Mouse (Mus musculus): ENCODE measurements around the gene Pola1. TPM values are rescaled to one million over a fixed set of nuclear protein-coding genes. Genes with fewer than 3 reads are reported as not detected.

Pola1 gene
- total RNA-seq (2021), result 1 to 10 TPM; 7.1 to 7.7 TPM

GRCm38 (mm10) chrX:93631657-93632449 lies at the start of gene Pola1:
TSS of gene Pola1 (minus strand) at chrX:93632155.
- DNase-seq (ENCODE audit: extremely low spot score in 1 of 2, low spot score in 1 of 2), result peak; percentile 49 to 56

GRCm38 (mm10) chrX:93676228-93676627 lies 44.3 kb upstream of the Pola1 start:
- no peak for DNase-seq (ENCODE audit: extremely low spot score in 1 of 2, low spot score in 1 of 2)

GRCm38 (mm10) chrX:93674836-93675795 lies 43.2 kb upstream of the Pola1 start:
- peak; percentile 18 to 30 for DNase-seq (ENCODE audit: extremely low spot score in 1 of 2, low spot score in 1 of 2)

GRCm38 (mm10) chrX:93674432-93674831 lies 42.5 kb upstream of the Pola1 start:
- no peak for DNase-seq (ENCODE audit: extremely low spot score in 1 of 2, low spot score in 1 of 2)

GRCm38 (mm10) chrX:93664787-93665186 lies 32.8 kb upstream of the Pola1 start:
- DNase-seq (ENCODE audit: extremely low spot score in 1 of 2, low spot score in 1 of 2), result no peak

- no peak for DNase-seq (ENCODE audit: extremely low spot score in 1 of 2, low spot score in 1 of 2)
Measured at GRCm38 (mm10) chrX:93663919-93664586, 32.1 kb upstream of the Pola1 start.

GRCm38 (mm10) chrX:93655153-93655552 lies 23.2 kb upstream of the Pola1 start:
- DNase-seq (ENCODE audit: extremely low spot score in 1 of 2, low spot score in 1 of 2), result no peak

GRCm38 (mm10) chrX:93654218-93655002 lies 22.5 kb upstream of the Pola1 start, which contains the start of gene Pcyt1b:
TSS of gene Pcyt1b (plus strand) at chrX:93654863.
- no peak for DNase-seq (ENCODE audit: extremely low spot score in 1 of 2, low spot score in 1 of 2)

- DNase-seq (ENCODE audit: extremely low spot score in 1 of 2, low spot score in 1 of 2), result no peak
Measured at GRCm38 (mm10) chrX:93650738-93651137, 18.8 kb upstream of the Pola1 start.

- DNase-seq (ENCODE audit: extremely low spot score in 1 of 2, low spot score in 1 of 2), result no peak
Measured at GRCm38 (mm10) chrX:93644022-93644421, 12.1 kb upstream of the Pola1 start.

- DNase-seq (ENCODE audit: extremely low spot score in 1 of 2, low spot score in 1 of 2), result no peak
Measured at GRCm38 (mm10) chrX:93643600-93643999, 11.6 kb upstream of the Pola1 start.

- no peak for DNase-seq (ENCODE audit: extremely low spot score in 1 of 2, low spot score in 1 of 2)
Measured at GRCm38 (mm10) chrX:93634861-93635375, 3.0 kb upstream of the Pola1 start.

- DNase-seq (ENCODE audit: extremely low spot score in 1 of 2, low spot score in 1 of 2), result no peak
Measured at GRCm38 (mm10) chrX:93630256-93630655, 1.7 kb downstream of the Pola1 start.

GRCm38 (mm10) chrX:93602214-93602613 lies 29.7 kb downstream of the Pola1 start:
- DNase-seq (ENCODE audit: extremely low spot score in 1 of 2, low spot score in 1 of 2), result no peak

GRCm38 (mm10) chrX:93594283-93594682 lies 37.7 kb downstream of the Pola1 start:
- DNase-seq (ENCODE audit: extremely low spot score in 1 of 2, low spot score in 1 of 2), result no peak

GRCm38 (mm10) chrX:93580931-93581330 lies 51.0 kb downstream of the Pola1 start:
- no peak for DNase-seq (ENCODE audit: extremely low spot score in 1 of 2, low spot score in 1 of 2)

GRCm38 (mm10) chrX:93557171-93557570 lies 74.8 kb downstream of the Pola1 start:
- no peak for DNase-seq (ENCODE audit: extremely low spot score in 1 of 2, low spot score in 1 of 2)

- no peak for DNase-seq (ENCODE audit: extremely low spot score in 1 of 2, low spot score in 1 of 2)
Measured at GRCm38 (mm10) chrX:93539779-93540178, 92.2 kb downstream of the Pola1 start.

GRCm38 (mm10) chrX:93502865-93503353 lies 129.0 kb downstream of the Pola1 start:
- DNase-seq (ENCODE audit: extremely low spot score in 1 of 2, low spot score in 1 of 2), result no peak

Measured in layer of hippocampus, postnatal 25 days (tissue).